Mouse (Mus musculus) CH12F3 (cell line): ENCODE results near the gene Slc8a1.

Source experiments
- in situ Hi-C: fragments of 300-500 bp; cut with MboI; formaldehyde crosslinking; loops from 2 replicates; pipeline ENCODE4 v1.14.3; 2020; ENCODE audit warnings: low sequenced_read_pairs

Slc8a1 gene

GRCm38 (mm10) chr17:81576893-81577292 lies 161.3 kb downstream of the Slc8a1 start:
- in situ Hi-C loops: no loop called here

DNA sequence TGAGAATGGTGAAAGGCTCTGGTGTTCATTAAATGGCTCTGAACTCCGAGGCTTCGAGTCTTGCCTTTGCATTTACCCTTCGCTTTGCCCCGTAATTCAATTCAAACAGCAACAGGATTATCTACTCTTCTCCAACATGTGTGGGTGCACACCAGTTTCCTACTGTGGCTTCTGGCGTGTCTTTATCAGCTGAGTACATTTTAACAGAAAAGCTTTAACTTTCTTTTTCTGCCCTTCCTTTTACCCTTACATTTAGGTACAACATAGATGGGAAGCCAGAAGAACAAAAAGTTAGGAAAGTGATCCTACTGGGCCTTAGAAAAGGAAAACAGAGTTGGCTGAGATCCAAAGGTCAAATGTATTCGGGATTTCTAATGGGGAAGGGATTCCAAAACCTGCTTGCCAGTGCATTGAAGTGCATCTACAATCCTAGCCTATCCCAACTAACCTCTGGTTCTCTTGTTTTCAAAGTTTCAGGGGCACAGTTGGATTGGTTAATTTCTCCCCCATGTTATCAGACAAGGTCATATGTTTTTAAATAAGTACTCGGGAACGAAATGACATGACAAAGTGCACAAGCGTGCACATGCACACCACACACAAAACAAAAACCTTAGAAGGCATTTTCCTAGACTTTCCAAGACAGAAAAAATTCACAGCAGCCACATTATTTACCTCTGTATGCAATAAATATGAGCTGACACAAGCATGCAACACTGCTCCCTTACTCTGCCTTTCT lies 172.4 kb downstream of the Slc8a1 start:
- in situ Hi-C loops: no loop called here

DNA sequence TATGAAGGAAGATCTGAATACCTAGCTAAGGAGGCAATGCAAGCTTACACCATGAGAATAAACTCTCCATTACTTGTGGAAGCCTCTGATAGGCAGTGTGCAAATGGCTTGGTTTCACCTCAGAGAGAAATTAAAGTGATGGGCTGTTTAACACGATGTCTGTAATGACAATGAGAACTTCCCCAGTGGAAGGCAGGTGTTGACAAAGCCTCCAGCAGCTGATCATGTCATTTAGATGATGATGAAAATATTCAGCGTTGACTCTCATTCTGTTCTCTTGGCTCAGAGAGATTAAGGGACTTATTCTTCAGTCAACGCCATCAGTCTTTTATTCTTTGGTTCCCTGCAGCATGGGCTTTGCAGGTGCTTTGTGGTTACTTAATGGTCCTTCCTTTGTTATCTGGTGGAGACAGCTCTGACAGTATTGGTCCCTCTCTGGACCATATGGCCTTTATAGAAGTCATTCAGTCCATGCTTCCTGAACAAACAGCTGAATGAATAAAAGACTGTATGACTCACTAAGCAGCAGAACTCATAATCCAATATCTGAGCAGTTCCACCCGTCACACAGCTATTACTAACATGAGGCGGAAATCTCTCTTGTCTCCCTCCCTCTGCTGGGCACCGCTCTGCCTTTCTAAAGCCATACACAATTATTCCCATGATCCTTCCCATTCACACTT lies 184.0 kb downstream of the Slc8a1 start:
- in situ Hi-C loops: no loop called here

DNA sequence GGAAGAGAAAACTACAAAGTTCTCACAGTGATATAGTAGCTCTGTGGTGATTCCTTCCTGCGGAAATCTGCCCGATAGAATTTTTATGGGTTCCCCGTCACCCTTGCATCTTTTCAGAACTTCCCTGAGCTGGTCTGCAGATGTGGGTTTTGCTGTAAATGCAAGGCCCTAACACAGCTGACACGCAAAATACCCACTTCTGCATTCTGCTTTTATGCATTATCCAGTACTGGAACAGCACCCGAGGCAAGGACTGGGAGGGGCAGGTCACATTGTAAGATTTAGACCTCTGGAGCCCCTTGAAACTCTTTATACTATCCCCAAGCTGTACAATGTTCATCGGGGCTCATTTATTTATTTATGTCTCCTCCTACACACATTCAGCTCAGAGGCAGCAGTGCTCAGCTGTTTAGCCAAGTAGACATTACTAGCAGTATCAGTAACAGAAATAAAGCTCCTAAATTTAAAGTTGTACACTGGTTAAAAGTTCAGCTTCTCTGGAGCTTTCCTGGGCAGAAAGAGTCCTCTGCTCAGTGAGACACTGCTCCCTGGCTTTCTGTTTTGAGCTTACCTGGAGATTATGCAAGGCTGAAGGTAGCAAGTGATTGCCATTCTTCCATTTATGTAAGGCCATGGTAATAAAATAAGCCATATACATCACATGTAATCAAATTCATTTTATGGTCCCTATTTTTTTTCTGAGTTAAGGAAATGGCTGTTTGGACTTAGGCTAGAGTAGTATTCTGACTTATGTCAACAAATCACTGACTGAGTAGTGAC lies 186.1 kb downstream of the Slc8a1 start:
- in situ Hi-C loops: no loop called here

GRCm38 (mm10) chr17:81550864-81551263 lies 187.3 kb downstream of the Slc8a1 start:
- in situ Hi-C loops: no loop called here

GRCm38 (mm10) chr17:81548016-81548415 lies 190.2 kb downstream of the Slc8a1 start:
- in situ Hi-C loops: no loop called here

- in situ Hi-C loops: no loop called here
Measured at GRCm38 (mm10) chr17:81546525-81546924, 191.7 kb downstream of the Slc8a1 start.

GRCm38 (mm10) chr17:81546012-81546411 lies 192.2 kb downstream of the Slc8a1 start:
- in situ Hi-C loops: no loop called here

DNA sequence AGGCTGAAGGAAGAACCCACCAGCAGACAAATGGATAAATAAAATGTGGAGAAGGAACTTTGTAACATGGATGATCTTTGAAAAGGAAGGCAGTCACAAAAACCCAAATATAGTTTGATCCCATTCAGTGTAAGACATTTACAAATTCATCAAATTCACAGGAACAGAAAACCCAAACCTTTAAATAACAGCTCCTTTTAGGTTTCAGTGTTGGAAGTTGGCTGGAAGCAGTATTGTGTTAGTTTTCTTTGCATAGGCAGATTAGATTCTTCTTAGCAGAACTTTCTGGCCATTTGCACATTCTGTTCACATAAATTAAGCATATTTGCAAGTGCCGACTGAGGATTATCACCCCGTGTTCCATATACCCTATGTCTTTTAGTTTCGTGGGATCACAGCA lies 193.3 kb downstream of the Slc8a1 start:
- in situ Hi-C loops: no loop called here

- in situ Hi-C loops: no loop called here
Measured at GRCm38 (mm10) chr17:81542313-81543185, 195.6 kb downstream of the Slc8a1 start.

DNA sequence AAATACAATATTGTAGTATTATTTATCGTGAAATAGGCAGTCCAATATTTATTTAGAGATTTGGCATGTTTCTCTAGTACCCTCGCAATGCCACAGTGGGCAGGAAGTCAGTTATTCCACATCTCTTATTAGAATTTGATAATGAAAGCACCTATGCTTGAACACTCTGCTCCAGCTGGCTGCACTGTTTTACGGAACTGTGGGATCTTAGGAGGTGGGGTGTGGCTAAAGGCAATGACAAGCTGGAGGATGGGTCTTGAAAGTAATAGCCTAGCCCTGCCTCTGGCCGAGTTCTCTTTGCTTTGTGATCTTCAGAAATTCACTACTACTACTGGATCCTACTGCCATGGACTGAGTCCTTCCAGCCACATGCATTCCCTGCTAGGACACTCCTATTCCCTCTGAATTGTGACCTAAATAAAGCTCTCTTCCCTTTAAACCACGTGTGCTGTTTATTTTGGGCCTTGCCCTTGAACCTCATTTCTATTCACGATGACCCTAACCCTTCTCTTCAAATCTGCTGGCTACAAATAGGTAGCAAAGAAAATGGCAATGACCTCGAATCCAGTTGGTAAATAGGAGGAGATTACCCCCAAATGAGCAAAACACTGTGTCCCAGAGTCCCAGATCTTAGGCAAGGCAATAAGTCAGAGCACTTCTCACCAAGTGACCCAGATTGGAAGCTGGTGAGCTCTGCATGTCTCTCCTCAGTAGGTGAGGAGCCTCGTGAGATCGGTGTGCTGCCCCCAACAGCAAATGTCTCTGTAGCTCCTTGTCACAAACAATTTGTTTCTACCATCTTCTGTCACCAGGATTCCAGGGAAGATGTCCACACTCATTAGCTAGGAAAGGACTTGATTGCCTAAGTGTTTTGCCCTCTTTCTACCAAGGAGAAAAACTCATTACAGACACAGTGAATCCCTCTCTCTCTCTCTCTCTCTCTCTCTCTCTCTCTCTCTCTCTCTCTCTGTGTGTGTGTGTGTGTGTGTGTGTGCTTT lies 199.7 kb downstream of the Slc8a1 start:
- in situ Hi-C loops: no loop called here

DNA sequence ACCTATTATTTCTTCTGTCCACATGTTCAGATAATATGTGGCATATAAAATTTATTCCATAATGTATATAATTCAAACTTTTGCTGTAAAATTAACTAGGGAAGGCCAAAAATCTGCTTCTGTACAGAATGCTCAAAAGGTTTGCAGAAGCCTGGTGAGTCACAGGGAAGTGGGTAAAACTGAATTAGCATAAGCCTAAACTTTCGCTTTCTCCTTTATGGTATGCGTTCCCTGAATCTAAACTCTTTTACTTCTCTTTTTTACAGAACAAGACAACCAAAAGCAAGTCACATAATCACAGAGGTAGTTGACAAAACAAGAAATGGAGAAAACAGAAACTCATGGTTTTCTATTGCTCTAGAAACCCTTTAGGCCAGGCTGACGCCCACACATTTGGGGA lies 202.1 kb downstream of the Slc8a1 start:
- in situ Hi-C loops: no loop called here

DNA sequence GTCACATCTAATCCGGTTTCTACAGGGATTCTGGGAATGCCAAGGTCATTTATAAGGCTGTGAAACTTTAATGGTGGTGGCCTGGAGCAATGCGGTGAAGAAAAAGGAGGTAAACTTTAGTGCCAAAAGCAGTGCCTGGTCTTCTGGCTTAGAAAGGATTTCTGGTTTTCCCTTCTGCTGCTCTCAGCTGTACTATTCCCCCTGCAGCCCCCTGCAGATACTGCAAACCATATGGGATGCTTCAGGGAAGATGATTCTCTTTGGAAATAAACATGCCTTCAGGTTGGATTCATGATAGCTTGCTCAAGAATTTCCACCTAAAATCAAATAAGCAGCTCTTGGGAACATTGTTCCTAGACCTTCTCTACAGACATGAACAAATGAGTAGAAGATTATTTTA lies 208.3 kb downstream of the Slc8a1 start:
- in situ Hi-C loops: no loop called here

DNA sequence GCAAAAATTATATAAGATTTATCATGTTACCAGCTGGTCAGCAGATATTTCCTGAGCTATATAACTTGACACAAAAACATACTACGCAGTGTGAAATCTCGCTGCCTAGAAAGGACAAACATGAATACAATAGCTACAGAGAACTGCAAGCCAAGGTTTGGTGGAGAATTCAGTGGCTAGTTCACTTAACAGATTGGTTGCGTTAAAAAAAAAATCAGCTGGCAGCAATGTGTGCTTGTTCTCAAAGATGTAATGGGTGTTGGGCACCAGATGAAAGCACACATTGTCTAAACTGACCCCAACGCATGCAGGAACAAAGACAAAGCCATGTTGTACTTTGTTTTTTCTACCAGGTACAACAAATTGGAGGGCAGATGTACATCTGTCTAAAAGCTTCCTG lies 209.2 kb downstream of the Slc8a1 start:
- in situ Hi-C loops: no loop called here

GRCm38 (mm10) chr17:81526463-81526862 lies 211.7 kb downstream of the Slc8a1 start:
- in situ Hi-C loops: no loop called here

GRCm38 (mm10) chr17:81524826-81525225 lies 213.4 kb downstream of the Slc8a1 start:
- in situ Hi-C loops: no loop called here

GRCm38 (mm10) chr17:81523943-81524342 lies 214.2 kb downstream of the Slc8a1 start:
- in situ Hi-C loops: no loop called here

GRCm38 (mm10) chr17:81518316-81519025 lies 219.7 kb downstream of the Slc8a1 start:
- in situ Hi-C loops: no loop called here

DNA sequence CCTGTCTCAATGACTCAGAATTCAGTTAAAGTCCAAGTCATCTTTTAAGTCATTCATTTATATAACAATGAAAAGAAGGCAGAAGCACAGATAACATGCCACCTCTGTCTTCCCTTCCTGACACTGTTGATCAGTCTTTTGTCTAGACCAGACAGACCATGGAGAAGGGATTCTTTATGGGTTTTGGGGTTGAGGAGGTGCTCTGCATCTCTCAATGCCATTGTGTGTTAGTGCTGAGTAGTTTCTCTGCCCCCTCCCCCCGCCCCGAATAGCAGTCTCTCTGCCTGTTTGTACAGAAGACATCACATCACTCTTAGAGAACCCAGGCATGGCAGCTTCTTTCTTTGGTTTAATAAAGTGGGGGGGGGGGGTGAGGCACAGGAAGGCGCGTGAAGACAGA lies 222.0 kb downstream of the Slc8a1 start:
- in situ Hi-C loops: no loop called here
